Mouse (Mus musculus): ENCODE measurements at regions not wholly inside any gene's neighbourhood (a gene's known extent, or its start where the extent isn't known, plus 50 kb on each side); places are given as distances from the start of the nearest gene placed in this dataset.

- no peak for TF ChIP-seq CTCF (IDR thresholded peaks at IDR 0.05; ENCODE audit: control insufficient read depth, insufficient read depth, insufficient replicate concordance, low read depth, low read length)
- no peak for TF ChIP-seq POLR2A (IDR thresholded peaks at IDR 0.05; ENCODE audit: control insufficient read depth, low read depth, low read length)
Observed at GRCm38 (mm10) chr13:97415927-97416709, 175.2 kb downstream of the Enc1 start.
